Mouse (Mus musculus) G1E (cell line): ENCODE data around the gene Mroh7. TPM values are rescaled to one million over a fixed set of nuclear protein-coding genes. Genes with fewer than 3 reads are reported as not detected.

Experiments used
- ATAC-seq: 2 replicates; pipeline ENCODE4 v1.8.0; 2016; ENCODE audit warnings: mild to moderate bottlenecking; ENCODE audit not compliant: insufficient number of reproducible peaks, poor library complexity, low FRiP score, severe bottlenecking; ENCODE audit errors: extremely low read depth
- DNase-seq: peaks from one replicate; pipeline ENCODE4 v3.0.0; 2012; ENCODE audit warnings: low spot score
- H3K27me3 ChIP-seq: 2 replicates; pipeline ENCODE4 v1.6.1; 2012; ENCODE audit warnings: mild to moderate bottlenecking, low read length, inconsistent platforms; ENCODE audit not compliant: insufficient read depth
- H3K36me3 ChIP-seq: replicated peaks from 2 replicates; pipeline ENCODE3; 2012; ENCODE audit warnings: mild to moderate bottlenecking, inconsistent platforms
- H3K4me1 ChIP-seq: 2 replicates; pipeline ENCODE4 v1.6.1; 2012; ENCODE audit warnings: low read depth, low read length, inconsistent platforms, mixed read lengths; ENCODE audit not compliant: insufficient read depth
- H3K4me3 ChIP-seq: 2 replicates; pipeline ENCODE4 v1.5.1; 2012; ENCODE audit warnings: low read depth, mild to moderate bottlenecking, inconsistent platforms, low read length, moderate library complexity, mixed read lengths
- H3K9me3 ChIP-seq: replicated peaks from 2 replicates; pipeline ENCODE4 v1.6.1; 2012; ENCODE audit warnings: inconsistent platforms
- CTCF ChIP-seq: IDR thresholded peaks from 2 replicates; pipeline ENCODE4 v1.5.1; 2012; ENCODE audit warnings: low read depth, low read length, inconsistent platforms, mixed read lengths
- GATA1 ChIP-seq: IDR thresholded peaks from 2 replicates; pipeline ENCODE4 v1.6.1; 2012; ENCODE audit warnings: borderline replicate concordance, low read length, inconsistent platforms, mixed read lengths
- GATA2 ChIP-seq: IDR thresholded peaks from 2 replicates; pipeline ENCODE4 v1.6.1; 2012; ENCODE audit warnings: low read depth, low read length, inconsistent platforms, borderline replicate concordance
- POLR2AphosphoS5 ChIP-seq: IDR thresholded peaks from 2 replicates; pipeline ENCODE4 v1.6.1; 2012; ENCODE audit warnings: low read depth, low read length, inconsistent platforms; ENCODE audit not compliant: insufficient replicate concordance
- TAL1 ChIP-seq: conservative IDR thresholded peaks from 2 replicates; pipeline ENCODE4 v1.6.1; 2012; ENCODE audit warnings: low read depth, low read length, inconsistent platforms, mixed read lengths
- polyA plus RNA-seq: library from polyadenylated mRNA; stranded (reverse); fragments of >175 nt; gene quantifications from 2 replicates; pipeline ENCODE4 v1.2.3, GENCODE M21; 2012
- total RNA-seq, 2 experiments: library from RNA; stranded (forward) in 1 of 2; stranded (reverse) in 1 of 2; fragments of 200-1000 nt in 1 of 2; fragments of >200 nt in 1 of 2; fragmentation: Nextera tagmentation in 1 of 2; gene quantifications; 2 replicates each; pipeline ENCODE4 v1.2.3; 2014 to 2017

The Mroh7 gene
- total and polyA plus RNA-seq, 3 experiments = 0.11 TPM; not detected in 2

GRCm38 (mm10) chr4:106733636-106734035 is 2.9 kb upstream of the Mroh7 start, which contains the start of gene Fam151a:
Gene Fam151a (plus strand): TSS chr4:106733889.
- DNase-seq (no peak), ATAC-seq (no peak)
- Histone ChIP-seq H3K4me3 (no peak within 1 kb of the TSS), H3K4me1 (no peaks in the 10 kb centered on the region), H3K27me3 (peaks cover 28% of the 10 kb centered on the region), H3K36me3 (no peaks in the 10 kb centered on the region), H3K9me3 (no peaks in the 10 kb centered on the region)
- no peak for TF ChIP-seq POLR2AphosphoS5
- TF ChIP-seq CTCF = no peak
- TF ChIP-seq TAL1 = no peak
- no peak for TF ChIP-seq GATA1
- TF ChIP-seq GATA2 = no peak

- ATAC-seq = no peak
- Histone ChIP-seq H3K27me3 (peaks cover 16% of the 10 kb centered on the region), H3K4me3 (no peak overlapping the region), H3K9me3 (no peaks in the 10 kb centered on the region), H3K36me3 (no peaks in the 10 kb centered on the region), H3K4me1 (no peaks in the 10 kb centered on the region)
- DNase-seq = no peak
- no peak for TF ChIP-seq GATA2
- no peak for TF ChIP-seq POLR2AphosphoS5
- TF ChIP-seq TAL1 = no peak
- TF ChIP-seq CTCF = no peak
- TF ChIP-seq GATA1 = no peak
Measured at GRCm38 (mm10) chr4:106720631-106721030, 10.1 kb downstream of the Mroh7 start.

- Histone ChIP-seq H3K36me3 (no peaks in the 10 kb centered on the region), H3K27me3 (peaks cover 23% of the 10 kb centered on the region), H3K4me3 (no peak overlapping the region), H3K4me1 (no peaks in the 10 kb centered on the region), H3K9me3 (no peaks in the 10 kb centered on the region)
- no peak for TF ChIP-seq GATA2
- TF ChIP-seq POLR2AphosphoS5 = no peak
- ATAC-seq = no peak
- DNase-seq = no peak
Measured at GRCm38 (mm10) chr4:106713622-106714021, 17.1 kb downstream of the Mroh7 start.

GRCm38 (mm10) chr4:106708408-106708807 is 22.3 kb downstream of the Mroh7 start:
- TF ChIP-seq CTCF (peak; percentile 95), GATA1 (no peak)
- Histone ChIP-seq H3K4me1 (peaks cover 2% of the 10 kb centered on the region; the same call in 1 of the 2 replicates), H3K27me3 (peaks cover 54% of the 10 kb centered on the region), H3K4me3 (no peak overlapping the region), H3K36me3 (no peaks in the 10 kb centered on the region), H3K9me3 (no peaks in the 10 kb centered on the region)
- ATAC-seq (no peak), DNase-seq (peak; percentile 66)

GRCm38 (mm10) chr4:106707957-106708356 is 22.8 kb downstream of the Mroh7 start:
- DNase-seq = no peak

GRCm38 (mm10) chr4:106705096-106705665 is 25.5 kb downstream of the Mroh7 start:
- H3K4me1 ChIP-seq = peaks cover 2% of the 10 kb centered on the region; the same call in 1 of the 2 replicates

More at GRCm38 (mm10) chr4:106707957-106708356, 22.8 kb downstream of the Mroh7 start:
- Histone ChIP-seq H3K4me3 (no peak overlapping the region), H3K27me3 (peaks cover 55% of the 10 kb centered on the region), H3K9me3 (no peaks in the 10 kb centered on the region), H3K36me3 (no peaks in the 10 kb centered on the region), H3K4me1 (peaks cover 2% of the 10 kb centered on the region; the same call in 1 of the 2 replicates)
- ATAC-seq = no peak
- no peak for TF ChIP-seq TAL1
- no peak for TF ChIP-seq CTCF
- TF ChIP-seq GATA1 = no peak
- no peak for TF ChIP-seq POLR2AphosphoS5
- TF ChIP-seq GATA2 = no peak

GRCm38 (mm10) chr4:106704416-106704815 is 26.3 kb downstream of the Mroh7 start:
- ATAC-seq = no peak
- H3K27me3 ChIP-seq = peaks cover 53% of the 10 kb centered on the region
- no peaks in the 10 kb centered on the region for H3K36me3 ChIP-seq

More at GRCm38 (mm10) chr4:106705096-106705665, 25.5 kb downstream of the Mroh7 start:
- Histone ChIP-seq H3K27me3 (peaks cover 52% of the 10 kb centered on the region), H3K4me3 (no peak overlapping the region), H3K9me3 (no peaks in the 10 kb centered on the region), H3K36me3 (no peaks in the 10 kb centered on the region)
- DNase-seq (no peak), ATAC-seq (no peak)
- no peak for TF ChIP-seq GATA1
- TF ChIP-seq CTCF = no peak
- TF ChIP-seq GATA2 = no peak
- no peak for TF ChIP-seq POLR2AphosphoS5
- TF ChIP-seq TAL1 = no peak

More at GRCm38 (mm10) chr4:106704416-106704815, 26.3 kb downstream of the Mroh7 start:
- TF ChIP-seq GATA1 = no peak
- no peak for TF ChIP-seq GATA2
- no peak for TF ChIP-seq POLR2AphosphoS5
- TF ChIP-seq CTCF = no peak
- no peak for TF ChIP-seq TAL1
- no peak overlapping the region for H3K4me3 ChIP-seq
- peaks cover 2% of the 10 kb centered on the region; the same call in 1 of the 2 replicates for H3K4me1 ChIP-seq
- H3K9me3 ChIP-seq = no peaks in the 10 kb centered on the region
- DNase-seq = no peak
